Mouse (Mus musculus) adipocyte (in vitro differentiated cells): Measurements from ENCODE around the gene Nab2.

Source experiments
- DNase-seq: peaks from one replicate; pipeline ENCODE4 v3.0.0-alpha.2; 2016; ENCODE audit warnings: low spot score

Nab2 gene

DNA sequence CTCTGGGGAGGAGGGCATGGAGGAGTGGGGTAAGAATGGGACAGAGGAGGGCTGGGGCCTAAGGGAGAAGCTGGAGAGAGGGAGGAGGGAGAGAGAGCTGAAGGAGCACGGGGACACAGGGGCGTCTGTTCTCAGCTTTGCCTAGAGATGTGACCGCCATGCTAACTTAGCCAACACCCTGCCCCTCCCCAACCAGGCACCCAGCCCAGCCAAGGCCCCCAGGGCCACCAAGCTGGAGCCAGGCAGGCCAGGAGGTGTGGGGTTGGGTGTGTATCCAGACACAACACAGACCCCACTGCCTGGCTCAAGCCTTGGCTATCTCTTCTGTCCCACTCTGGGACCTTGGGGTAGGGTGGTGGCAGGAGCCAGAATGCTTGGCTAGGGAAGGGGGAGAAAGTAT, 52.8 kb downstream of the Nab2 start:
- peak; percentile 22 for DNase-seq

DNA sequence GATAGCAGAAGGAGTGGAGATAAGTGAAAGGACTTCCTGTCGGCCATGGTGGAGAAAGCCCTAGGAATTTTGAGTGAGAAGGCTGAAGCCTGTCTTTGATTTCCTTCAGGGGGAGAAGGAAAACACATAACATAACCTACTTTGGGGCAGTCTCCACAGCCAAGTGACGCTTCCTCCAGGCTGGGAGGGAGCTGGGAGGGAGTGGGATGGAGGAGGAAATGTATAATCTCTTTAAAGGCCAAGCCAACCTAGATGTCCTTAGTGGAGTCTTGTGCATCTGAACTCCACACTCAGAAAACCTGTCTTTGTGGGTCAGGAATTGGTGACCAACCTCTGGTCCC, 53.4 kb downstream of the Nab2 start:
- DNase-seq = no peak

DNA sequence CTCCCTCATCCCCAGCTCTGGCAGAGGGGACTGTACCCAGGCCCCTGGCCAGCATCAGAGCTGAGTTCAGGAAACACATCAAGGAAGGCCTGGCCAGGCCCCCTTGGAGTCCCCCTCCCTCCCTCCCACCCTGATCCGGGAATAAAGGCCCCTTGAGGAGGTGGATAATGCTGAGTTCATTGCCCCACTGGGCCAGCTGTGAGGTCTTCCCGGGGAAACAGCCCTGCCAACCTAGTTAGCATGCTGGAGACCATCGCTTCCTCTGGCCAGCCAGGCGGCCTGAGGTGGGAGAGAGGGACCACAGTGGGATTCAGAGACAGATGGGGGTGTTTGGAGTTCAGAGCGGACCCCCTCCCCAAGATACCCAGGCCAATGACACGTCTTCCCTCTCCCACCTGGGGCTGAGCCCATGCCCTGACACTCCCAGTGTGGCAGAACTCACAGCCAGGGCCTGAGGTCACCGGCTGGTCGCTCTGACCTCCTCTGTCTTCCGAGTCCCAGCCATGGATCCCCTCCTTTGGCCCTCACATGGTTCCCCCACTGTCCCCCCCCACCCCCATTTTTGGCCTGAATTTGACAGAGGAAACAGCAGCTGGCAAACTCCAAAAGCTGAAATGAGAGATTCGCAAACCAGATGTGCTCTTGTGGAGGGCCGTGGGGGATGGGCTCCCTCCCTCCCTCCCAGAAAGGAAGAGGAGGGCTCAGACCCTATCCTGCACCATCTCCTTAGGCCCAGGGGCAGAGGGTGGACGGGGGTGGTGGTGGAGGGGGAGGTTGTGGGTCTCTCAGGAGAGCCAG, 53.9 kb downstream of the Nab2 start:
- DNase-seq = no peak

DNA sequence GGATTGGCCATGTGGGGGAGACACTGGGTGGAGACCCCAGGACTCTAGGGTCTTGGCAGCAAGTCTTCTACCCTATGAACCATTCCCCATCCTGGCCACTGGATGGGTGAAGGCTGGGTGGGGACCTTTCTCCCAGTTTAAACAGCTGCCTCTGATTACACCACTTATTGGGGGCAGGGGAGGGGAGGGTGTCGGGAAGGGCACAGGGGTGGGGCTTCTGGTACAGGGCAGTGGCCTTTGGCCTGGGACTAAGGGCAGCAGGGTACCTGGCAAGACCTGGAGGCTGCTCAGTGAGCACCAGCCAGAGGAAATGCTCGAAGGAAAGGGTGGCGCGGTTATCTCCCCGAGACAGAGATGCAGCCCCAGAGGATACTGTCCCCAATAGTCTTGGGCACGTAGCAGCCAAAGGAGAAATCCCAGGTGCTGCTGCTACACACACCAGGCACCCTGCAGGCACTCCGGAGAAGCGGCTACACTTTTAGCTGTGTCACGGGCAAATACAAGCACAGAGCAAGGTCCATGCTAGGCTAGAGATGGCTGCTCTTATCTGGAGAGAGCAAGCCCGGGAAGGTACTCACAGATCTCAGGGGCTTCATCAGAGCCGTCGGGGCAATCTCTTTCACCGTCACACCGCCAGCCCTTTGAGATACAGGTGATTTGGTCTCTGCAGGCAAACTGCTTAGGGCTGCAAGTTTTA, 56.1 kb downstream of the Nab2 start:
- no peak for DNase-seq
